ENCODE assay signal across 8 mouse cellular contexts in genomic region chr14:33370056-33370455, GRCm38 (mm10).
A peak's percentile ranks its signal among the peaks of the same experiment; 100 is the strongest.
DNase-seq lines count a peak whose midpoint lies in the region; ATAC-seq lines count a peak whose summit lies in the region.

No protein-coding gene starts in this region.

- no peaks in the 10 kb centered on the region for H3K36me3 ChIP-seq in hindbrain, embryonic 10.5 days
- no peaks in the 10 kb centered on the region for H3K36me3 ChIP-seq in hindbrain, embryonic 11.5 days (ENCODE audit: control insufficient read depth, insufficient read depth, low read length)
- no peaks in the 10 kb centered on the region; the same call in 1 of the 2 replicates for H3K36me3 ChIP-seq in embryonic facial prominence, embryonic 13.5 days
- H3K36me3 ChIP-seq in neural tube, embryonic 15.5 days, result no peaks in the 10 kb centered on the region

- DNase-seq in hindbrain, embryonic 10.5 days (ENCODE audit: low spot score), result no peak
- no peak for DNase-seq in hindbrain, embryonic 11.5 days (ENCODE audit: low spot score)
- peak; percentile 38 for DNase-seq in kidney, postnatal 10 days
- DNase-seq in ovary, postnatal 36 days (ENCODE audit: low spot score), result no peak
- no peak for DNase-seq in cerebellum, adult 11 months
- no peak for DNase-seq in layer of hippocampus, adult 9-10 months (ENCODE audit: low spot score)

- H3K27ac ChIP-seq in hindbrain, embryonic 10.5 days, result no peak overlapping the region
- H3K27ac ChIP-seq in hindbrain, embryonic 11.5 days (ENCODE audit: low read depth, low read length), result no peak overlapping the region
- H3K27ac ChIP-seq in embryonic facial prominence, embryonic 13.5 days, result no peak overlapping the region
- no peak overlapping the region for H3K27ac ChIP-seq in neural tube, embryonic 15.5 days (replicated peaks)

- no peak overlapping the region for H3K9ac ChIP-seq in hindbrain, embryonic 11.5 days (ENCODE audit: low read depth, low read length)
- H3K9ac ChIP-seq in embryonic facial prominence, embryonic 13.5 days, result 0 out of 2 replicates have a peak overlapping the region, but pooled peaks have one; percentile 3
- no peak overlapping the region for H3K9ac ChIP-seq in neural tube, embryonic 15.5 days (replicated peaks)

- H3K4me3 ChIP-seq in hindbrain, embryonic 10.5 days, result peak overlapping the region; percentile 13; the same call in 1 of the 2 replicates
- H3K4me3 ChIP-seq in hindbrain, embryonic 11.5 days (ENCODE audit: low read depth, low read length), result no peak overlapping the region
- peak overlapping the region; percentile 24; the same call in 1 of the 2 replicates for H3K4me3 ChIP-seq in embryonic facial prominence, embryonic 13.5 days
- H3K4me3 ChIP-seq in neural tube, embryonic 15.5 days (replicated peaks), result no peak overlapping the region

- H3K4me1 ChIP-seq in hindbrain, embryonic 10.5 days (replicated peaks), result peaks cover 28% of the 10 kb centered on the region
- H3K4me1 ChIP-seq in hindbrain, embryonic 11.5 days (replicated peaks; ENCODE audit: control insufficient read depth, insufficient read depth, low read length), result no peaks in the 10 kb centered on the region; the same call in 1 of the 2 replicates
- H3K4me1 ChIP-seq in embryonic facial prominence, embryonic 13.5 days, result peaks cover 10% of the 10 kb centered on the region
- H3K4me1 ChIP-seq in neural tube, embryonic 15.5 days, result peaks cover 23% of the 10 kb centered on the region

- H3K27me3 ChIP-seq in hindbrain, embryonic 10.5 days (ENCODE audit: insufficient read depth, poor library complexity, severe bottlenecking), result no peaks in the 10 kb centered on the region
- no peaks in the 10 kb centered on the region for H3K27me3 ChIP-seq in hindbrain, embryonic 11.5 days (ENCODE audit: control insufficient read depth, insufficient read depth, low read length)
- H3K27me3 ChIP-seq in embryonic facial prominence, embryonic 13.5 days, result no peaks in the 10 kb centered on the region
- no peaks in the 10 kb centered on the region for H3K27me3 ChIP-seq in neural tube, embryonic 15.5 days (replicated peaks)

- no peak for ATAC-seq in hindbrain, embryonic 11.5 days (ENCODE audit: low FRiP score)
- no peak for ATAC-seq in embryonic facial prominence, embryonic 13.5 days (ENCODE audit: insufficient number of reproducible peaks, insufficient read depth, low FRiP score, low TSS enrichment, low read depth)
- ATAC-seq in neural tube, embryonic 15.5 days (ENCODE audit: low FRiP score), result peak; percentile 39; the same call in 1 of the 2 replicates

- H3K4me2 ChIP-seq in hindbrain, embryonic 11.5 days (replicated peaks; ENCODE audit: low read depth, low read length), result no peak overlapping the region
- H3K4me2 ChIP-seq in embryonic facial prominence, embryonic 13.5 days, result peak overlapping the region; percentile 52
- peak overlapping the region; percentile 29; the same call in 1 of the 2 replicates for H3K4me2 ChIP-seq in neural tube, embryonic 15.5 days

- no peaks in the 10 kb centered on the region for H3K9me3 ChIP-seq in hindbrain, embryonic 10.5 days
- no peaks in the 10 kb centered on the region for H3K9me3 ChIP-seq in hindbrain, embryonic 11.5 days (ENCODE audit: control insufficient read depth, low read length)
- H3K9me3 ChIP-seq in embryonic facial prominence, embryonic 13.5 days, result no peaks in the 10 kb centered on the region
- no peaks in the 10 kb centered on the region for H3K9me3 ChIP-seq in neural tube, embryonic 15.5 days (replicated peaks)

- 16% methylated on average over 7 of the region's 7 CpGs for WGBS in hindbrain, embryonic 10.5 days
- WGBS in hindbrain, embryonic 11.5 days, result 15% methylated on average over 7 of the region's 7 CpGs
- WGBS in embryonic facial prominence, embryonic 13.5 days, result 10% methylated on average over 7 of the region's 7 CpGs
- 19% methylated on average over 7 of the region's 7 CpGs for WGBS in neural tube, embryonic 15.5 days

Comparison
In these comparisons a context has a peak if more than half of its experiments do, and no peak if none do; other contexts are left out.
1. H3K4me3 ChIP-seq: peak in hindbrain, embryonic 10.5 days (single experiment) and embryonic facial prominence, embryonic 13.5 days (single experiment); none in hindbrain, embryonic 11.5 days (single experiment) and neural tube, embryonic 15.5 days (single experiment).